Mouse (Mus musculus): ENCODE data around the gene Nfkbil1. TPM values are rescaled to one million over a fixed set of nuclear protein-coding genes. Genes with fewer than 3 reads are reported as not detected.

Nfkbil1 gene
- polyA plus RNA-seq, 2 experiments = 1.3 to 4.2 TPM

- Histone ChIP-seq H3K36me3 (replicated peaks; ENCODE audit: control insufficient read depth, insufficient read depth, low read depth) (peaks cover 16% of the 10 kb centered on the region), H3K27ac (no peak overlapping the region), H3K9ac (replicated peaks) (no peak overlapping the region), H3K27me3 (ENCODE audit: control insufficient read depth, insufficient read depth, low read length) (no peaks in the 10 kb centered on the region), H3K4me1 (replicated peaks; ENCODE audit: control insufficient read depth in 2 of 2, insufficient read depth in 2 of 2, low read length in 1 of 2) (peaks cover 0 to 5% of the 10 kb centered on the region in 2 experiments; a peak in 1 of 4 replicates), H3K4me2 (ENCODE audit: low read depth) (peak overlapping the region; percentile 32), H3K4me3 (ENCODE audit: insufficient read depth in 1 of 2, low read depth in 2 of 2, low read length in 2 of 2) (no peak overlapping the region), H3K9me3 (ENCODE audit: control insufficient read depth, low read length) (no peaks in the 10 kb centered on the region)
- DNase-seq (ENCODE audit: low read depth in 3 of 3, low spot score in 3 of 3) (peak; percentile 50 to 59 (median 57)), ATAC-seq (ENCODE audit: insufficient read depth) (no peak)
- TF ChIP-seq EP300 (IDR thresholded peaks at IDR 0.05; ENCODE audit: low read depth) = no peak
- TF ChIP-seq CTCF (IDR thresholded peaks at IDR 0.05; ENCODE audit: low read depth) = peak; percentile 96
- whole genome bisulfite sequencing (ENCODE audit: insufficient replicate concordance) = 8% methylated on average over 12 of the region's 12 CpGs
Observed at GRCm38 (mm10) chr17:35232043-35232442, 3.5 kb downstream of the Nfkbil1 start.

DNA sequence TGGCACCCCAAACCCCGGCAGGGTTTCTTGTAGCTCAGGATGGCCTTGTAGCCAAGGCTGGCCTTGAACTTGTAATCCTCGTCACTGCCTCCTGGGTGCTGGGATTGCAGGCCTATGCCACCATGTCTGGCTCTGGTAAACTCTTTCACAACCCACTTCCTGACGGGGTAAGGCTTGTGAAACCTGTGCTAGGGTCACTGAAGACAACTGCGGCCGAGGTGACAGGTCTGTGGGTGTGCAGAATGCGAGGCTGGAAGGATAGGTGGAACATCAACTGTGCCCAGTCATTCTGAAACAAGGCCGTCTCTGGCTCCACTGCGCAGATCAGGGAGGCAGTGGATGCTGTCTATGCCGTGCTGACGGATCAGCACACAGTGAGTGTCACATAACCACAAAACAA, 4.6 kb downstream of the Nfkbil1 start:
- TF ChIP-seq CTCF (IDR thresholded peaks at IDR 0.05; ENCODE audit: low read depth) = no peak
- no peak for TF ChIP-seq EP300 (IDR thresholded peaks at IDR 0.05; ENCODE audit: low read depth)
- peaks cover 0 to 5% of the 10 kb centered on the region in 2 experiments; a peak in 1 of 4 replicates for H3K4me1 ChIP-seq (replicated peaks; ENCODE audit: control insufficient read depth in 2 of 2, insufficient read depth in 2 of 2, low read length in 1 of 2)
- H3K9me3 ChIP-seq (ENCODE audit: control insufficient read depth, low read length) = no peaks in the 10 kb centered on the region
- H3K36me3 ChIP-seq (replicated peaks; ENCODE audit: control insufficient read depth, insufficient read depth, low read depth) = peaks cover 16% of the 10 kb centered on the region
- no peaks in the 10 kb centered on the region for H3K27me3 ChIP-seq (ENCODE audit: control insufficient read depth, insufficient read depth, low read length)
- H3K9ac ChIP-seq (replicated peaks) = no peak overlapping the region
- no peak overlapping the region for H3K4me3 ChIP-seq (ENCODE audit: insufficient read depth in 1 of 2, low read depth in 2 of 2, low read length in 2 of 2)
- WGBS (ENCODE audit: insufficient replicate concordance) = 76% methylated on average over 10 of the region's 10 CpGs
- ATAC-seq (ENCODE audit: insufficient read depth) (no peak), DNase-seq (ENCODE audit: low read depth in 3 of 3, low spot score in 3 of 3) (no peak)
- no peak overlapping the region for H3K27ac ChIP-seq
- no peak overlapping the region for H3K4me2 ChIP-seq (ENCODE audit: low read depth)

DNA sequence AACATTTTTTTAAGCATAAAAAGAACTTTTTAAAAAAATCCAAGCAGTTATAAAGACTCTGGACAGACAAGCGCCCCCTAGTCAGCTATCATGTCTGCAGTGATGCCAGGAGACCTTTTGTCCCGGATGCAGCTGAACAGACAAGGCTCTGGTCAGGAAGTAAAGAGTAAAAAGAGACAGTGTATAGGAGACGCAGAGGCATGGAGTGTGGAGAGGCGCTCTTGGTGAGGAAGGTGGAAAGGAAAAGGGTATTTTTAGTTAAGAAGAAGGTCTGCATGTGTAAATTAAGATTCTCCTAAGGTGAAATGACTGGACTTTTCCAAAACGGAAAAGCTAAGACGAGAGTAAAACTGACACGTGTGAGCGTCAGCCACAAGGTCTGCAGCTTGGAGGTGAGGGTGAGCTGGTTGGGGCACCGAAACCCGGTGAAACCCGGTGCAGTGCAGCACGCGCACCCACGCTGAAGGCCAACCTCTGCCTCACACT, 9.0 kb downstream of the Nfkbil1 start:
- Histone ChIP-seq H3K4me1 (replicated peaks; ENCODE audit: control insufficient read depth in 2 of 2, insufficient read depth in 2 of 2, low read length in 1 of 2) (no peaks in the 10 kb centered on the region), H3K9ac (replicated peaks) (no peak overlapping the region), H3K4me2 (ENCODE audit: low read depth) (no peak overlapping the region), H3K36me3 (replicated peaks; ENCODE audit: control insufficient read depth, insufficient read depth, low read depth) (peaks cover 14% of the 10 kb centered on the region), H3K27me3 (ENCODE audit: control insufficient read depth, insufficient read depth, low read length) (no peaks in the 10 kb centered on the region), H3K27ac (no peak overlapping the region), H3K4me3 (ENCODE audit: insufficient read depth in 1 of 2, low read depth in 2 of 2, low read length in 2 of 2) (no peak overlapping the region), H3K9me3 (ENCODE audit: control insufficient read depth, low read length) (no peaks in the 10 kb centered on the region)
- TF ChIP-seq EP300 (IDR thresholded peaks at IDR 0.05; ENCODE audit: low read depth) = no peak
- TF ChIP-seq CTCF (IDR thresholded peaks at IDR 0.05; ENCODE audit: low read depth) = no peak
- DNase-seq (ENCODE audit: low read depth in 3 of 3, low spot score in 3 of 3) (no peak), ATAC-seq (ENCODE audit: insufficient read depth) (no peak)
- WGBS (ENCODE audit: insufficient replicate concordance) = 63% methylated on average over 14 of the region's 14 CpGs

DNA sequence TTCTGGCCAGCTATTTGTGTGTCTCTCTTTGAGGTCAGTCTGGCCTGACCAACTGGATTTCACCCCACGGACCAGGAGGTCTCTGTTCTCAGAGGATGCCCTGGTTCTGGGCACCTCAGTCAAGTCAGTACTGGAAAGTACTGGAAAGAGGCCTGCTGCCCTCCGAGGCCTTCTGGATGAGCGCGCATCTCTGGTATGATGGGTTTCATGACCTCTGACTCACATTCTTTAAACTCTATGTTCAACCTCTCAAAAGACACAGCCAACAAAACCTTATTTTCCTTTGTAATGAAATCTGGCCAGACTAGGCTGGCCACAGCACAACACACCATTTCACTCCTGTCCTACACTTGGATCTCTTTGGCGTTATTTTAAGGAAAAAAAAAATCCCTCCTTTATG, 10.1 kb downstream of the Nfkbil1 start:
- Histone ChIP-seq H3K36me3 (replicated peaks; ENCODE audit: control insufficient read depth, insufficient read depth, low read depth) (peaks cover 9% of the 10 kb centered on the region), H3K27ac (no peak overlapping the region)
- 83% methylated on average over 5 of the region's 5 CpGs for WGBS (ENCODE audit: insufficient replicate concordance)

GRCm38 (mm10) chr17:35224641-35225040, 11.0 kb downstream of the Nfkbil1 start:
- Histone ChIP-seq H3K9ac (replicated peaks) (no peak overlapping the region), H3K27me3 (ENCODE audit: control insufficient read depth, insufficient read depth, low read length) (no peaks in the 10 kb centered on the region), H3K27ac (no peak overlapping the region), H3K36me3 (replicated peaks; ENCODE audit: control insufficient read depth, insufficient read depth, low read depth) (peaks cover 6% of the 10 kb centered on the region), H3K4me2 (ENCODE audit: low read depth) (no peak overlapping the region), H3K4me1 (replicated peaks; ENCODE audit: control insufficient read depth in 2 of 2, insufficient read depth in 2 of 2, low read length in 1 of 2) (0 out of 4 replicates have a peak, but pooled peaks cover 0 to 3% of the 10 kb centered on the region in 2 experiments), H3K9me3 (ENCODE audit: control insufficient read depth, low read length) (no peaks in the 10 kb centered on the region), H3K4me3 (ENCODE audit: insufficient read depth in 1 of 2, low read depth in 2 of 2, low read length in 2 of 2) (no peak overlapping the region)
- DNase-seq (ENCODE audit: low read depth in 3 of 3, low spot score in 3 of 3) (no peak), ATAC-seq (ENCODE audit: insufficient read depth) (no peak)
- 80% methylated on average over 4 of the region's 4 CpGs for WGBS (ENCODE audit: insufficient replicate concordance)
- TF ChIP-seq EP300 (IDR thresholded peaks at IDR 0.05; ENCODE audit: low read depth) (no peak), CTCF (IDR thresholded peaks at IDR 0.05; ENCODE audit: low read depth) (no peak)

More for the DNA sequence above, 10.1 kb downstream of the Nfkbil1 start:
- DNase-seq (ENCODE audit: low read depth in 3 of 3, low spot score in 3 of 3) = no peak
- H3K9ac ChIP-seq (replicated peaks) = no peak overlapping the region
- no peaks in the 10 kb centered on the region for H3K9me3 ChIP-seq (ENCODE audit: control insufficient read depth, low read length)
- no peak overlapping the region for H3K4me3 ChIP-seq (ENCODE audit: insufficient read depth in 1 of 2, low read depth in 2 of 2, low read length in 2 of 2)
- no peak for ATAC-seq (ENCODE audit: insufficient read depth)
- no peak for TF ChIP-seq EP300 (IDR thresholded peaks at IDR 0.05; ENCODE audit: low read depth)
- TF ChIP-seq CTCF (IDR thresholded peaks at IDR 0.05; ENCODE audit: low read depth) = no peak
- no peaks in the 10 kb centered on the region for H3K27me3 ChIP-seq (ENCODE audit: control insufficient read depth, insufficient read depth, low read length)
- H3K4me1 ChIP-seq (replicated peaks; ENCODE audit: control insufficient read depth in 2 of 2, insufficient read depth in 2 of 2, low read length in 1 of 2) = no peaks in the 10 kb centered on the region
- H3K4me2 ChIP-seq (ENCODE audit: low read depth) = no peak overlapping the region
